Comparison of ENCODE assay signal across 7 mouse cellular contexts in genomic region chr3:122245215-122245877, GRCm38 (mm10). TPM values are rescaled to one million over a fixed set of nuclear protein-coding genes. Genes with fewer than 3 reads are reported as not detected.
A peak's percentile ranks its signal among the peaks of the same experiment; 100 is the strongest.
DNase-seq lines count a peak whose midpoint lies in the region; ATAC-seq and TF ChIP-seq lines count a peak whose summit lies in the region.

TSS of gene Gclm (plus strand) at chr3:122245557.

- under 1% methylated on average over 72 of the region's 90 CpGs for WGBS in intestine, postnatal 0 days
- under 1% methylated on average over 83 of the region's 90 CpGs for WGBS in midbrain, embryonic 12.5 days
- WGBS in small intestine, adult 2 months: under 1% methylated on average over 90 of the region's 90 CpGs

- H3K27ac ChIP-seq in intestine, postnatal 0 days (ENCODE audit: low read depth, low read length): peak within 1 kb of the TSS; percentile 94
- H3K27ac ChIP-seq in midbrain, embryonic 12.5 days (replicated peaks): peak within 1 kb of the TSS; percentile 92
- peak within 1 kb of the TSS; percentile 85 for H3K27ac ChIP-seq in small intestine, adult 2 months (ENCODE audit: insufficient read depth, low read depth, low read length)

- DNase-seq in adrenal gland, adult 8-10 months: peak; percentile 89
- DNase-seq in embryo, embryonic 9.5 days (ENCODE audit: extremely low spot score): peak; percentile 89
- DNase-seq in gonadal fat pad, adult 2 months (ENCODE audit: low read depth): no peak
- DNase-seq in left cerebral cortex, postnatal 4 days: peak; percentile 95

- peak within 1 kb of the TSS; percentile 89 for H3K4me2 ChIP-seq in intestine, postnatal 0 days (replicated peaks; ENCODE audit: low read depth)
- H3K4me2 ChIP-seq in midbrain, embryonic 12.5 days (replicated peaks): peak within 1 kb of the TSS; percentile 62

- peak; percentile 67 for TF ChIP-seq CTCF in intestine, postnatal 0 days (IDR thresholded peaks at IDR 0.05; ENCODE audit: low read depth)
- peak; percentile 77 for TF ChIP-seq CTCF in small intestine, adult 2 months (IDR thresholded peaks at IDR 0.05; ENCODE audit: extremely low read depth, insufficient read length, insufficient replicate concordance, low read depth, low read length)

- H3K36me3 ChIP-seq in intestine, postnatal 0 days (ENCODE audit: control insufficient read depth, insufficient read depth): no peaks in the 10 kb centered on the region
- H3K36me3 ChIP-seq in midbrain, embryonic 12.5 days: no peaks in the 10 kb centered on the region
- no peaks in the 10 kb centered on the region for H3K36me3 ChIP-seq in small intestine, adult 2 months (ENCODE audit: control insufficient read depth, insufficient read depth, low read length)

- no peaks in the 10 kb centered on the region for H3K4me1 ChIP-seq in intestine, postnatal 0 days (replicated peaks; ENCODE audit: control insufficient read depth, insufficient read depth, low read length)
- peaks cover 20% of the 10 kb centered on the region for H3K4me1 ChIP-seq in midbrain, embryonic 12.5 days
- H3K4me1 ChIP-seq in small intestine, adult 2 months (ENCODE audit: control insufficient read depth, insufficient read depth, insufficient read length, low read length): peaks cover 2% of the 10 kb centered on the region; the same call in 1 of the 2 replicates

- intact Hi-C loops in left cerebral cortex, postnatal 4 days (cut with DNase I): no loop called here

- H3K4me3 ChIP-seq in intestine, postnatal 0 days (ENCODE audit: low read depth, low read length): peak within 1 kb of the TSS; percentile 81
- H3K4me3 ChIP-seq in midbrain, embryonic 12.5 days: peak within 1 kb of the TSS; percentile 79
- peak within 1 kb of the TSS; percentile 94 for H3K4me3 ChIP-seq in small intestine, adult 2 months (ENCODE audit: low read depth, low read length)

- H3K27me3 ChIP-seq in intestine, postnatal 0 days (replicated peaks; ENCODE audit: control insufficient read depth, insufficient read depth, low read length): no peaks in the 10 kb centered on the region
- no peaks in the 10 kb centered on the region for H3K27me3 ChIP-seq in midbrain, embryonic 12.5 days
- H3K27me3 ChIP-seq in small intestine, adult 2 months (ENCODE audit: control insufficient read depth, insufficient read depth, low read length): no peaks in the 10 kb centered on the region

- peak; percentile 41; the same call in 1 of the 2 replicates for TF ChIP-seq POLR2A in small intestine, adult 2 months (IDR thresholded peaks at IDR 0.05; ENCODE audit: low read depth, low read length)

- ATAC-seq in intestine, postnatal 0 days: peak; percentile 94
- ATAC-seq in midbrain, embryonic 12.5 days (ENCODE audit: low FRiP score, low read depth): peak; percentile 99

- peak within 1 kb of the TSS; percentile 94 for H3K9ac ChIP-seq in intestine, postnatal 0 days (ENCODE audit: low read depth, low read length)
- H3K9ac ChIP-seq in midbrain, embryonic 12.5 days (replicated peaks): peak within 1 kb of the TSS; percentile 78

- no peaks in the 10 kb centered on the region for H3K9me3 ChIP-seq in intestine, postnatal 0 days (ENCODE audit: control insufficient read depth)
- no peaks in the 10 kb centered on the region for H3K9me3 ChIP-seq in midbrain, embryonic 12.5 days

RNA-seq across cellular contexts. Expression of gene Gclm, which starts in this region (rescaled TPM):
- total RNA-seq in adrenal gland, adult 8-10 months (2022): 100 to 1,000 TPM in 2 of 4 experiments, 10 to 100 TPM in 2; 85.9 to 118 (median 100) TPM
- polyA plus RNA-seq in gonadal fat pad, adult 2 months (2012; rRNA removed): 112 and 171 TPM in 2 replicates
- polyA plus RNA-seq in intestine, postnatal 0 days (2015; fragmentation: Nextera tagmentation; extraction: Ambion mirVana): 382 and 400 TPM in 2 replicates
- 10 to 100 TPM; 59.5 to 79.0 TPM for total RNA-seq in left cerebral cortex, postnatal 4 days (2021)
- polyA plus RNA-seq in midbrain, embryonic 12.5 days (2016; fragmentation: Nextera tagmentation; extraction: Ambion mirVana): 57.5 and 58.3 TPM in 2 replicates
- 155 and 443 TPM in 2 replicates for polyA plus RNA-seq in small intestine, adult 2 months (2012; rRNA removed)
